Mouse (Mus musculus): Measurements from ENCODE around the gene Wipi2.

Wipi2 gene

GRCm38 (mm10) chr5:142692971-142693737 is 65.7 kb downstream of the Wipi2 start:
- no peak for DNase-seq (ENCODE audit: low read depth)

GRCm38 (mm10) chr5:142693738-142694430 is 66.4 kb downstream of the Wipi2 start:
- DNase-seq (ENCODE audit: low read depth) = no peak

GRCm38 (mm10) chr5:142694627-142695340 is 67.3 kb downstream of the Wipi2 start:
- DNase-seq (ENCODE audit: low read depth) = peak; percentile 44

- DNase-seq (ENCODE audit: low read depth) = no peak
Measured at GRCm38 (mm10) chr5:142696258-142696657, 68.8 kb downstream of the Wipi2 start.

DNA sequence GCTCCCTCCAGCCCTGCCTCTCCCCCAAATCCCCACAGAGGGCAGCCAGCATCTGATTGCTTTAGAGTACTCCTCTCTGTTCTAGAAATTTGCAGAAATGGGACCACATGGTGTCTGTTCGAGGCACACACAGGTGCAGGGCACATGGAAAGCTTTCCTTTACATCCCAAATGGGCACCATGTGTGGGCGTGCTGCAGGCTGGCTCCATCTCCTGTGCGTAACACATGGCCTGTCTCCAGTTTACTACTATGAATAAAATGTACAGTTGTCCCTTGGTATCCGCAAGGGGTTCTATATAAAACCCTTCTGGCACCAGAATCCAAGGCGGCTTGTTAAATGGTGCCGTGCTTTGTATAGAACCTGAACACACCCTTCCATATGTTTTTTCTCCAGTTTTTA is 69.4 kb downstream of the Wipi2 start:
- no peak for DNase-seq (ENCODE audit: low read depth)

GRCm38 (mm10) chr5:142697742-142698141 is 70.2 kb downstream of the Wipi2 start:
- DNase-seq (ENCODE audit: low read depth) = no peak

- no peak for DNase-seq (ENCODE audit: low read depth)
Measured at GRCm38 (mm10) chr5:142700842-142701589, 73.5 kb downstream of the Wipi2 start.

DNA sequence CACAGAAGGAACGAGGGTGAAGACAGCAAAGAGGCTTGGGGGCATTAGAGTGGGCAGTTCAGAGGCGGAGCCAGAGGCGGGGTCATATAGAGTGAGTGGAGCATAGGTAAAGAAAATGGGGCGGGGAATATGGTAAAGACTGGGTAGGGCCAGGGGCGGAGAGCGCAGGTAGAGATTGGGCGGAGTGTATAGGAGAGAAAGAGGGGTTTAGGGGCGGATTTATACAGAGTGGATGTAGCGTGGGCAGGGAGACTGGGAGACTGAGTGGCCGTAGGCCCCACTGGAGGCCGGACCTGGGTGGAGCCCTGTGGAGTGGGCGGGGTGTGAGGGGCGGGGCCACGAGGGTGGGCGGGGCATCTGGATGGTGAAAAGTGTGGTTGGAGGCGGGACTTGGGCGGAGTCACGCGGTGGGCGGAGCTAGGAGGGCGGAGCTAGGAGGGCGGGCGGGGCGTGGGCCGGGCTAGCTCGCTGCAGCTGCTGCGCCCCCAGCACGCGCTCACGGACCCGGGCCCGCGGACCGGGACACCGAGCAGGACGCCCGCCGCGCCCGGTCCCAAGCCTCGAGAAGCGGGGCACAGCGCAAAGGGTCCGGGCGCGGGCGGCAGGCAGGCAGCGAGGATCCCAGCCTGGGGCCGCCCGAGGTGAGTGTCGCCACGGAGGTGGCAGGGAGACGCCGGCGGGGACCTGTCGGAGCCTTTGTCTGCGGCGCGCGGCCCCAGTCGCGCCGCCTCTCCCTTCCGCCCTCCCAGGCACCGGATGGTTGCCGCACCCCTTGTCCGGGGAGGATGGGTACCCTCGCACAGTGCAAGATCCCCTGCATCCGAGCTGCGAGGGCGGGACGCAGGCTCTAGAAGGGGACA is 74.4 kb downstream of the Wipi2 start:
- DNase-seq (ENCODE audit: low read depth) = no peak

GRCm38 (mm10) chr5:142702511-142703138 is 75.1 kb downstream of the Wipi2 start:
- no peak for DNase-seq (ENCODE audit: low read depth)

GRCm38 (mm10) chr5:142703569-142703968 is 76.1 kb downstream of the Wipi2 start:
- DNase-seq (ENCODE audit: low read depth) = no peak

- DNase-seq (ENCODE audit: low read depth) = no peak
Measured at GRCm38 (mm10) chr5:142707709-142708108, 80.2 kb downstream of the Wipi2 start.

GRCm38 (mm10) chr5:142709436-142709835 is 81.9 kb downstream of the Wipi2 start:
- no peak for DNase-seq (ENCODE audit: low read depth)

- no peak for DNase-seq (ENCODE audit: low read depth)
Measured at GRCm38 (mm10) chr5:142712373-142712772, 84.9 kb downstream of the Wipi2 start.

DNA sequence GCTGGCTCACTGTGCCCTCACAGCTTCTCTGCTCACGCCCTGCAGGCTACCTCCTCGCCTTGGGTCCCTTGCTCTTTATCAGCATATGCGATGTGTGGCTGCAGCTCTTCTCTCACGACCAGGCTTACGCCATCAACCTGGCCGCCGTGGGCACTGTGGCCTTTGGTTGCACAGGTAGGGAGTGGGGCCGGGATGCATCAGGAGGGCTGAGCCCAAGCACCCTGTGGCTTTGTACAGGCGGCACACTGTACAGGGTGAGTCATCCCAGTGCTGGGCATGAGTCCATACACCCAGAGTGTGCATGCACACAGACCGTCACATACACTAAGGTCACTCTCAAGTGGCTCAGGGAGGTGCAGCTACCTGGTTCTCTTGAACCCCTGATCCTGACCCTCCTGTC is 86.5 kb downstream of the Wipi2 start:
- DNase-seq (ENCODE audit: low read depth) = no peak

DNA sequence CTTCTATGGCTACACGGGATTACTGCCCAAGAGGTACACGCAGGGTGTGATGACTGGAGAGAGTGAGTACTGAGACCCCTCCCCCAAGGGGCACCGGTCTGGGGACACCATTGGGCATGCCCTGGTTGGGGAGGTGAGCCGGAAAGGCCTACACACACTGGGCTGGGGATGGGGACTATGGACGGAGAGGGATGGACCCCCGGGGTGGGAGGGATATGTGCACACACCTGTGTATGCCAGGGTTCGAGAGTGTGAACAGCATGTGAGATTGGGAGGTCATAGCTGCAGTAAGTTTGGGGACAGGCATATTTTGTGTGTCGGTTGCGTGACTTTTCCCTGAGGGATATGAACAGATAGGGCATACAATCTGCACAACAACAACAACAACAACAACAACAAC is 87.6 kb downstream of the Wipi2 start:
- DNase-seq (ENCODE audit: low read depth) = no peak

- DNase-seq (ENCODE audit: low read depth) = no peak
Measured at GRCm38 (mm10) chr5:142716056-142716455, 88.6 kb downstream of the Wipi2 start.

GRCm38 (mm10) chr5:142718037-142718436 is 90.5 kb downstream of the Wipi2 start:
- peak; percentile 52 for DNase-seq (ENCODE audit: low read depth)

DNA sequence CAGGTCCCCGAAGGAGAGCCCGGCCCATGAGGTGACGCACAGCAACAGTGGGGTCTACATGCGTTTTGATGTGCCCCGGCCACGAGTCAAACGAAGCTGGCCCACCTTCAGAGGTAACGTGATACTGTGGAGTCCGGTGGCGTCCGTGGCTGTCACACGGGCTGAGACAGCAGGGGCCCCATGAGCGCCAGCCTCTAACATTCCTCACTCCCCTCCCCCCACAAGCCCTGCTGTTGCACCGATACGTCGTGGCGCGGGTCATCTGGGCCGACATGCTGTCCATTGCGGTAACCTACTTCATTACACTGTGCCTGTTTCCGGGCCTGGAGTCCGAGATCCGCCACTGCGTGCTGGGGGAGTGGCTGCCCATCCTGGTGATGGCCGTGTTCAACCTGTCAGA is 91.0 kb downstream of the Wipi2 start:
- no peak for DNase-seq (ENCODE audit: low read depth)

DNA sequence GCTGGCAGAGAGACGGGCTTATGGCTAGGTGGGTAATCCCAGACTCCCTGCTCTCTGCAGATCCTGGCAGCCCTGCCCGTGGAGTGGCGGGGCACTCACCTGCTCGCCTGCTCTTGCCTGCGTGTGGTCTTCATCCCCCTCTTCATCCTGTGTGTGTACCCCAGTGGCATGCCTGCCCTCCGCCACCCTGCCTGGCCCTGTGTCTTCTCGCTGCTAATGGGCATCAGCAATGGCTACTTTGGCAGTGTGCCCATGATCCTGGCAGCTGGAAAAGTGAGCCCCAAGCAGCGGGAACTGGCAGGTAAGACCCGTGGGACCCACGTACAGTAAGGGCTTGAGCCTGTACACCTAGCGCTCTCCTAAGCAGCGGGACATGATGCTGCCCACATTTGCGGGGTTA is 92.4 kb downstream of the Wipi2 start:
- DNase-seq (ENCODE audit: low read depth) = no peak

Data from c-Kit-positive CD71-positive TER-119-negative erythroid progenitor cells, embryonic 14.5 days (primary cell).